Mouse (Mus musculus) urinary bladder, adult 18-20 months (tissue): ENCODE data around the gene Hist1h2bn.
"Not testable (repeated sequence)": the region's sequence is repeated elsewhere in the genome, so short reads cannot be mapped to it uniquely, and the experiment has no call there.

Experiments
- DNase-seq, 2 experiments: peaks; one replicate each; pipeline ENCODE4 v3.0.0; 2022; ENCODE audit warnings: low spot score in 2 of 2, mixed read lengths in 2 of 2

Gene Hist1h2bn

GRCm38 (mm10) chr13:21727948-21728572 is 25.9 kb upstream of the Hist1h2bn start:
- no peak for DNase-seq

DNA sequence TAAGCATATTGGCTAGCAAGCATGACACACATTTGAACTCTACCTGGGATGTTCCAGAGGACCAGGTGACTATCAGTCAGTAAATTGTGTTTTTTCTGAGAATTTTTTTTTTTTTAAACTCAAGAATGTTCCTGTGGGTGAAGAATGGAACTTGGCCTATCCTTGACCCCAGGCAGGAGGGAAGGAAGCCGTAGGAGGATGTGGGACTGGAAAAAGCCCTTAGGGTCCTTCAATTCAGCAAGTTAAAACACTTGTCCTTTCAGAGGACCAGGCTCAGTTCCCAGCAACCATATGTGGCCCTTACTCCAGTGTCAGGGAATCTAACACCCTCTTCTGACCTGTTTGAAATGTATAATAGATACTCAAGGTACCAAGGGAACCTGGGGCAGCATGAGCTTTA is 24.4 kb upstream of the Hist1h2bn start:
- DNase-seq: no peak

- no peak for DNase-seq
Measured at GRCm38 (mm10) chr13:21733466-21733865, 20.5 kb upstream of the Hist1h2bn start.

DNA sequence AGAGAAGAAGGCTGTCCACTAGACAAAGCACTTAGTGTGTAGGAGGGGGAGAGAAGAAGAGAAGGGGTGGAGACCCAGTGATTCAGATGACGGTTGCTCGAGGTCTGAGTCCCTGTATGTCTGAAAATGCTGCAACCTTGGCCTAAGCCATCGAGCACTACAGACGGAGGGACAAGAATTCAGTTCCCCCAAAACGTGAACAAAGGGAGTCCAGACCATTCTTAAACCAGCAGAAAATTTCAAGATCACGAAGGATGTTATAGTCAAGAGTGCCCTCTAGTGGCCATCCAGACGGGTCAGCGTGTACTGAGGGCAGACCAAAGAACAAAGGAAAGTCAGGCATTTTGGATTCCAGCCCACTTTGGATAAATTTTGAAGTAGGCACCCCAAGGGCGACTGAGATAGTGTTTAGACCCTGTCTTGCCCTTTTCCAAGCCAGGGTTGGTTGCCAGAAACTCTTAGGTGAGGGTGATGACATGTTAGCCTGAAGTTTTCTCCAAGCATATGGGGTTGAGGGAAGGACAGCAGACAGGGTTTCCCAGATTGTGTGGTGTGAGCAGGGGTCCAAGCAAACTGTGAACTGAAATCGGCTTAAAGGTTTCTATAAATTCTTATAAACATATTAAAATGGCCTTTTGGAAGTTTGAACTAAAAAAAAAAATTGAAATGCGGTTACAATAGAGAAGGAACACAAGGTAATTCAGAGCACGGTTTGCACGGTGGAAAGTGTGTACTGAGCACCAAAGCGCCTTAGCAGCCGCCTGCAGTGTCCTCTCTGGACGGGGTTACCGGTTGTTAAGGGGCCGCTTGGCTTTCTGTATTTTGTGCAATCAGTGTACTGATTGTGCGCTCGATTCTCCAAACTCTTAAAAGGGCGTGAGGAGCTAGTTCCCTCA is 19.7 kb upstream of the Hist1h2bn start:
- peak; percentile 35 to 74 for DNase-seq

DNA sequence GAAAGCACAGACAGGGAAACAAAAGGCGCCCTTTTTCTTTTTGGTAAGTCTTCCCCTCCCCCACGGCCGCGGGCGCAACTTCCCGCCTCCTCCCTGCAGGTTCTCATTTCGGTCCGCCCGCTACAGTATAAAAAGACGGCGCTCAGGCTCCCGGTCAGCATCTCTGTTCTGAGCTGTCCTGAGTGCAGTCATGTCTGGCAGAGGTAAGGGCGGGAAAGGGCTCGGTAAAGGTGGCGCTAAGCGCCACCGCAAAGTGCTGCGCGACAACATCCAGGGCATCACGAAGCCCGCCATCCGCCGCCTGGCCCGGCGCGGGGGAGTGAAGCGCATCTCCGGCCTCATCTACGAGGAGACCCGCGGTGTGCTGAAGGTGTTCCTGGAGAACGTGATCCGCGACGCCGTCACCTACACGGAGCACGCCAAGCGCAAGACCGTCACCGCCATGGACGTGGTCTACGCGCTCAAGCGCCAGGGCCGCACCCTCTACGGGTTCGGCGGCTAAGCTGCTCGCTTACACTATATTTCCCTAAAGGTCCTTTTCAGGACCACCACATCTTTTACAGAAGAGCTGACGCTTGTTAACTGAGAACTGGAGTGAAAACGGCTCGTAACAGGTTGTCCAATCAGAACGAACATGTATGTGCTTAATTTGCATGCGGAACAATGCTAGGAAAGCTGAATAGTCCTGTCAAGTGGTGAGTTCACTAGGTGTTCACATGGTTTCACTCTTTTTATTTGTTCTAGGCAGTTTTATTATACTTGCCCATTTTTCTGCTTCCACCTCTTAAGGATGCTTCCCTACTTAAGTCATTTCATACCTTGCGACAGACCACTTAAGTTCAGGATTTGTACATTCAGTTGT is 18.8 kb upstream of the Hist1h2bn start, which contains the start of gene Hist1h4j:
Gene Hist1h4j, plus strand, starts transcription at position 159 of the 862 bp plus-strand sequence.
- DNase-seq: peak; percentile 26 to 56

DNA sequence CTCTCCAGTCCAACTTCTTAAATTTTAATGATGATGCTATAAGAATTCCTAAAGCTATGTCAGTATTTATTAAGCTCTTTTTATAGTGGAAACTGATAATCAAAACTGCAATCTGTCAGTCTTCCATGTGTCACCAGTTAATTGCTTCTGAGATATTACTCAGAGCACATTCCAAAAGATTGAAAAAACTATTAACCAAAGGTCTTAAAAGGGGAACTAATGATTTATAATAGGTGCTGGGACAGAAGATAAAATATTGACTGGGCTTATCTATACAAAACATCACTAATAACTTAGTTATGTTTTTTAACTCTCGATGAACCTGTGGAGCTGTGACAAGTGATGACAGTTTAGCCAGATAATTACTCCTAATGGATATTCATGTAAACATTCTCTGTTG is 8.9 kb upstream of the Hist1h2bn start:
- no peak for DNase-seq

DNA sequence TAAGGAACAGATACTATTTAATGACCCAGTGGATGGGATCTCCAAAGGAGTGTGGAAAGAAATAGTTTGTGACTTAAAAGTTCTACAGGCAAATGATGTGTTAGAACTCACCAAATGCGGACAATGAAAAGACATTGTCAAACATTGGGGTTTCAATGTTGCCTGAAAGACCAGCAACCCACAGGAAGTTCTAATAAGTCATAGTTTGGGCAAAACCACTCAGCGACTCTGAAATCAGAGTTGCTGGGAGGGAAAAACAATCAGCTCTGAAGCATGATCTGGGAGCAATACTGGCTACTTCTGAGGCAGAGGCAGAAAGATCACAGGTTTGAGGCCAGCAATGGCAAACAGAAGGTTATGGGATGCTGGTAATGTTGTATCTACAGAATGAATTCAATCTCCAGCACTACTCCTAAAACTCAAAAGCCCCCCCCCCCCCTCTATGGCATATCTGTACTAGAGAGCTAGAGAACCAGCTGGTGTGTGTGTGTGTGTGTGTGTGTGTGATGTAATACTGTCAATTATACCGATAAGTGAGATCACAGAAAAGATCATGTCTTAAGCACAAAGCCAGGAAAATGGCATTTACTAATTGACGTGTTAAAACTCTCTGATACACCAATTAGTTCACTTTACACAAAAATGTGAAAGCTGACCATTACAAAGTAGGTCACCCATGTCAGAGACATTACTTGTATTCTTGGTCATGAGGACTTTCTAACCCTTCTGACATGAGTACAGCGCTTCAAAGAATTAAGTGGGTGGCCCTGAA is 4.3 kb upstream of the Hist1h2bn start:
- DNase-seq: no peak

- DNase-seq: peak; percentile 62 to 77
Measured at GRCm38 (mm10) chr13:21750159-21751017, 3.5 kb upstream of the Hist1h2bn start, which contains the start of gene Hist1h4k. TSS of gene Hist1h4k (minus strand) at chr13:21750505.

GRCm38 (mm10) chr13:21751417-21751816 is 2.5 kb upstream of the Hist1h2bn start:
- no peak for DNase-seq

DNA sequence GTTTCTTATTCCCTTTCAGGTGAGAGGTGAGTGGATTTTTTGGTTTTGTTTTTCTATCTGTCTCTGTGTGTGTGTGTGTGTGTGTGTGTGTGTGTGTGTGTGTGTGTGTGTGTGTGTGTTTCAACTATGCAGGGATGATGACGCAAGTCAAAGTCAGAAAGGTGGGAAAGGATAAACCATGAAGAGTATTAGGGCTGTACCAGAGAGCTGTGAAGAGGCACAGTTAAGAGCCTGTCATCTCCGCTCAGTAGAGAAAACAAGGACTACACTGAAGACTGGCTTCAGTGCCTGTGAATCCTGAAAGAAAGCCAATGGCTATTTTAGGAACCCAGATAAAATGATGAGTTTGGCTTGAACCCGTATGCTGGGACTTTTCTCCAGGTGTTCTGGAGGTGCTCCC is 2.1 kb upstream of the Hist1h2bn start:
- DNase-seq: no peak

GRCm38 (mm10) chr13:21752356-21752755 is 1.6 kb upstream of the Hist1h2bn start:
- no peak for DNase-seq

- no peak for DNase-seq
Measured at GRCm38 (mm10) chr13:21753051-21753523, 836 bp upstream of the Hist1h2bn start.

GRCm38 (mm10) chr13:21754294-21755001 is 525 bp downstream of the Hist1h2bn start:
- DNase-seq: not testable (repeated sequence)

GRCm38 (mm10) chr13:21755707-21756106 is 1.8 kb downstream of the Hist1h2bn start:
- DNase-seq: no peak

DNA sequence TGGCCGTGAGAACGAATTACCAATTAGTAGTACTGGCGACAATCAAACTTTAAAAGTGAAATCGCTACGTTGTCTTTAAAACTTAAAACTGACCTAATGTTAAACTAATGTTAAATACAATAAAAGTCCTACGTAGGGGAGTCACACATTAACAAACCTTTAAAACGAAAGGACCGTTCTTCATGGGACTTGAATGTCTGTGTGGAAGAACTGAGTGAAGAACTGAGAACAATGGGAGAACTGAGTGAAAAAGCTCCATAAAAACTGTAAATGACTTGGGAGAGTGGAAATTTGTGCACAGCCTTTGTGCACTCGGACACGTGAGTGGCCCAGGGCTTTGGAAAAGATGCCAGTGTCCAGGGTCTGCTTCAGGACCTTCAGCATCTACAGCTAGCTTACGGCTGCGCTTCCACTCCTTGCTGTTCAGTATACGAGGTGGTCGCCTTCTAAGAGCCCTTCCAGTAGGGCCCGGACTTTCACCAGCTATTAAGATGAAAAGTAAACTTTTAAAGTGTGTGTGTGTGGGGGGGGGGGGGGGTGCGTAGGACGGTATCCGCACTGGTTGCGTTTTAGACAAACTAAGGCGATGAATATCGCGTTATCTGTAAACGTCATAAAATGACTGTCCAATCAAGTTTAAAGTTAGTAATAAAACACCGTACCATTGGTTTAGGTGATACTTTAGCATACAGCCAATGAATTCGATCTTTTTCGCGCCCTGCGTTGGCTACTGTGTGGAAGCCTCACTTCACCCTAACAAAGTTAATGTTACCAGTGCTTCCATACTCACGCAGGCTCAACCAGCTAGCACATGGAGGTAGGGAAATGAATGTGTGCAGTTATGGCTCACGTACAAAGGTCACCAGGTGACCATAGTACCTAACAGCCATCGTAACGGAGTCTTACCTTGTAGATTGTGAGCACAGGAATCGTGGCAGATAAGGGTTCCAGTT is 25.2 kb downstream of the Hist1h2bn start:
- peak; percentile 15 to 16 for DNase-seq

- DNase-seq: peak; percentile 11 to 39
Measured at GRCm38 (mm10) chr13:21779767-21780731, 26.1 kb downstream of the Hist1h2bn start, which contains the start of gene Hist1h1b. TSS of gene Hist1h1b (minus strand) at chr13:21780625.

DNA sequence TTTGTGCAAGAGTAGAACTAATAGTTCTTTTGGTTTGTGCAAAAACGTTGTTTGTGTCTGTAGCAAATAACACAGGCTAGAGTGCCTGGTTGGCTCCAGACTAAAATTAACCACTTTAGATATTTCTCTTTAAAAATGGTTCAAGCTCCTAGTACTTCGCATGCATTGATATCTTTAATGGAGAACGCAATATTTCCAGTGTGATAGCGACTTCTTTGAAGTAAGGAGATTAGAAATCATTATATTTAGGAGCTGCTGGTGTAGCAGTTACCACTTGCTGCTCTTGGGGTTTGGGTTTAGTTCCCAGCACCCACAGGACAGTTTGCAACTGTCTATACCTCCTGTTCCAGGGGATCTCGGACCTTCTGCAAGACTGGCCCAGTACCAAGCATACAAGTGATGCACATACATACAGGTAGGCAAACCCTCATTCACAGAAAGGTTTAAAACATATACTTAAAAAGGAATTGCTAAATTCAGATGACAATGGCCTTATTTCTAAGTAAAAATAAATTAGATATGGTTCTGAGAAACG is 27.2 kb downstream of the Hist1h2bn start:
- no peak for DNase-seq
